Mouse (Mus musculus): Measurements from ENCODE around the gene Colq.

GRCm38 (mm10) chr14:31488055-31488454 lies 103.1 kb downstream of the Colq start:
- TF ChIP-seq CTCF (IDR thresholded peaks at IDR 0.05; ENCODE audit: control insufficient read depth, insufficient read depth, insufficient read length) (no peak), MYOD1 (IDR thresholded peaks at IDR 0.05; ENCODE audit: control insufficient read depth, insufficient read length, low read depth) (no peak), MAX (IDR thresholded peaks at IDR 0.05) (no peak), USF1 (IDR thresholded peaks at IDR 0.05; ENCODE audit: low read depth) (no peak), FOSL1 (IDR thresholded peaks at IDR 0.05; ENCODE audit: insufficient read depth, low read length, poor library complexity, severe bottlenecking) (no peak)
